ENCODE assay signal across 9 mouse cellular contexts in genomic region chr19:46508738-46509137, GRCm38 (mm10). TPM values are rescaled to one million over a fixed set of nuclear protein-coding genes. Genes with fewer than 3 reads are reported as not detected.
DNase-seq lines count a peak whose midpoint lies in the region; ATAC-seq lines count a peak whose summit lies in the region.
"Had no signal": no experiment of that assay in that cellular context is flagged by ENCODE, and none has a peak within 500 bp of the region (broad histone marks: within the 10 kb centered on the region; RNA-seq: fewer than 3 reads in every experiment).

No protein-coding gene starts in this region.

- no peaks in the 10 kb centered on the region for H3K27me3 ChIP-seq in heart, embryonic 13.5 days (replicated peaks)
- no peaks in the 10 kb centered on the region for H3K27me3 ChIP-seq in midbrain, embryonic 13.5 days
- no peaks in the 10 kb centered on the region for H3K27me3 ChIP-seq in midbrain, embryonic 11.5 days (ENCODE audit: control insufficient read depth, insufficient read depth, low read length)
- H3K27me3 ChIP-seq in intestine, embryonic 15.5 days (replicated peaks) = no peaks in the 10 kb centered on the region
- no peaks in the 10 kb centered on the region for H3K27me3 ChIP-seq in stomach, embryonic 15.5 days (replicated peaks)

- 67% methylated on average over 3 of the region's 3 CpGs for WGBS in heart, embryonic 13.5 days
- WGBS in midbrain, embryonic 13.5 days = 83% methylated on average over 3 of the region's 3 CpGs
- WGBS in midbrain, embryonic 11.5 days = 81% methylated on average over 3 of the region's 3 CpGs
- 45% methylated on average over 3 of the region's 3 CpGs for WGBS in intestine, embryonic 15.5 days
- WGBS in stomach, embryonic 15.5 days = 49% methylated on average over 3 of the region's 3 CpGs

- no peak for DNase-seq in heart, postnatal 4 days
- DNase-seq in midbrain, embryonic 11.5 days (ENCODE audit: low spot score, missing footprints) = no peak
- no peak for DNase-seq in layer of hippocampus, adult 11-12 months (ENCODE audit: low spot score)
- DNase-seq: gastrocnemius, postnatal 10 days had no signal

- no peaks in the 10 kb centered on the region for H3K9me3 ChIP-seq in heart, embryonic 13.5 days
- H3K9me3 ChIP-seq in midbrain, embryonic 13.5 days = no peaks in the 10 kb centered on the region
- H3K9me3 ChIP-seq in midbrain, embryonic 11.5 days (ENCODE audit: control insufficient read depth, low read length) = no peaks in the 10 kb centered on the region
- H3K9me3 ChIP-seq in intestine, embryonic 15.5 days = no peaks in the 10 kb centered on the region
- H3K9me3 ChIP-seq in stomach, embryonic 15.5 days = no peaks in the 10 kb centered on the region

- no peak overlapping the region for H3K27ac ChIP-seq in heart, embryonic 13.5 days (replicated peaks)
- H3K27ac ChIP-seq in midbrain, embryonic 13.5 days = peak overlapping the region; percentile 100; the same call in 1 of the 2 replicates
- no peak overlapping the region for H3K27ac ChIP-seq in midbrain, embryonic 11.5 days (ENCODE audit: low read depth, low read length)
- peak overlapping the region; percentile 42 for H3K27ac ChIP-seq in intestine, embryonic 15.5 days
- H3K27ac ChIP-seq in stomach, embryonic 15.5 days = peak overlapping the region; percentile 77

- H3K9ac ChIP-seq in heart, embryonic 13.5 days = peak overlapping the region; percentile 99
- H3K9ac ChIP-seq in midbrain, embryonic 13.5 days (replicated peaks) = peak overlapping the region; percentile 73
- H3K9ac ChIP-seq in midbrain, embryonic 11.5 days (ENCODE audit: low read length) = no peak overlapping the region
- H3K9ac ChIP-seq in intestine, embryonic 15.5 days = no peak overlapping the region
- H3K9ac ChIP-seq in stomach, embryonic 15.5 days = no peak overlapping the region

- peak overlapping the region; percentile 8; the same call in 1 of the 2 replicates for H3K4me2 ChIP-seq in heart, embryonic 13.5 days
- peak overlapping the region; percentile 91 for H3K4me2 ChIP-seq in midbrain, embryonic 13.5 days (replicated peaks)
- H3K4me2 ChIP-seq in midbrain, embryonic 11.5 days = no peak overlapping the region
- H3K4me2 ChIP-seq in intestine, embryonic 15.5 days (replicated peaks) = 0 out of 2 replicates have a peak overlapping the region, but pooled peaks have one; percentile 4
- H3K4me2 ChIP-seq in stomach, embryonic 15.5 days = no peak overlapping the region

- no peak for ATAC-seq in heart, embryonic 13.5 days (ENCODE audit: extremely low read depth, insufficient number of reproducible peaks, low FRiP score, low TSS enrichment)
- no peak for ATAC-seq in midbrain, embryonic 13.5 days
- ATAC-seq in midbrain, embryonic 11.5 days (ENCODE audit: low FRiP score) = no peak
- no peak for ATAC-seq in intestine, embryonic 15.5 days
- ATAC-seq in stomach, embryonic 15.5 days (ENCODE audit: insufficient read depth, low FRiP score, low read depth) = no peak
- no peak for ATAC-seq in erythroblast, adult 5-6 weeks (replicated peaks; ENCODE audit: low FRiP score, poor library complexity, severe bottlenecking)

- peaks cover 87% of the 10 kb centered on the region for H3K4me1 ChIP-seq in heart, embryonic 13.5 days
- H3K4me1 ChIP-seq in midbrain, embryonic 13.5 days (replicated peaks) = peaks cover 80% of the 10 kb centered on the region
- H3K4me1 ChIP-seq in midbrain, embryonic 11.5 days (ENCODE audit: control insufficient read depth, insufficient read depth, low read length) = peaks cover 52% of the 10 kb centered on the region
- H3K4me1 ChIP-seq in intestine, embryonic 15.5 days (replicated peaks) = peaks cover 61% of the 10 kb centered on the region
- H3K4me1 ChIP-seq in stomach, embryonic 15.5 days = peaks cover 67% of the 10 kb centered on the region

- peaks cover 81% of the 10 kb centered on the region for H3K36me3 ChIP-seq in heart, embryonic 13.5 days
- peaks cover 76% of the 10 kb centered on the region for H3K36me3 ChIP-seq in midbrain, embryonic 13.5 days
- H3K36me3 ChIP-seq in midbrain, embryonic 11.5 days (ENCODE audit: control insufficient read depth, insufficient read depth, low read length) = peaks cover 15% of the 10 kb centered on the region
- peaks cover 13% of the 10 kb centered on the region for H3K36me3 ChIP-seq in intestine, embryonic 15.5 days
- H3K36me3 ChIP-seq in stomach, embryonic 15.5 days = peaks cover 22% of the 10 kb centered on the region

- no peak overlapping the region for H3K4me3 ChIP-seq in heart, embryonic 13.5 days
- no peak overlapping the region for H3K4me3 ChIP-seq in midbrain, embryonic 13.5 days (replicated peaks)
- no peak overlapping the region for H3K4me3 ChIP-seq in midbrain, embryonic 11.5 days (ENCODE audit: low read depth, low read length)
- no peak overlapping the region for H3K4me3 ChIP-seq in intestine, embryonic 15.5 days (replicated peaks)
- H3K4me3 ChIP-seq in stomach, embryonic 15.5 days (replicated peaks) = 0 out of 2 replicates have a peak overlapping the region, but pooled peaks have one; percentile 5

RNA-seq across cellular contexts. Expression of gene Trim8, which starts 7.2 kb away (rescaled TPM):
- 13.2 and 13.9 TPM in 2 replicates for polyA plus RNA-seq in heart, embryonic 13.5 days (2015; fragmentation: Nextera tagmentation; extraction: Ambion mirVana)
- total RNA-seq in heart, postnatal 4 days (2021) = 10 to 100 TPM; 50.1 to 53.8 TPM
- polyA plus RNA-seq in midbrain, embryonic 13.5 days (2015; fragmentation: Nextera tagmentation; extraction: Ambion mirVana) = 27.7 and 33.0 TPM in 2 replicates
- 28.6 and 31.7 TPM in 2 replicates for polyA plus RNA-seq in midbrain, embryonic 11.5 days (2014; fragmentation: Nextera tagmentation; extraction: Ambion mirVana)
- 16.4 and 17.3 TPM in 2 replicates for polyA plus RNA-seq in intestine, embryonic 15.5 days (2015; fragmentation: Nextera tagmentation; extraction: Ambion mirVana)
- polyA plus RNA-seq in stomach, embryonic 15.5 days (2015; fragmentation: Nextera tagmentation; extraction: Ambion mirVana) = 20.4 and 20.9 TPM in 2 replicates
- 5.4 and 6.1 TPM in 2 replicates for total RNA-seq in erythroblast, adult 5-6 weeks (2015; ENCODE audit: low replicate concordance)
- total RNA-seq in erythroblast, adult 5-6 weeks (2017; ENCODE audit: low replicate concordance) = 2.0 and 6.4 TPM in 2 replicates

Comparison
In these comparisons a context has a peak if more than half of its experiments do, and no peak if none do; other contexts are left out.
1. H3K27ac ChIP-seq: peak in midbrain, embryonic 13.5 days (single experiment), intestine, embryonic 15.5 days (single experiment) and stomach, embryonic 15.5 days (single experiment); none in heart, embryonic 13.5 days (single experiment) and midbrain, embryonic 11.5 days (single experiment).
2. H3K4me2 ChIP-seq: peak in heart, embryonic 13.5 days (single experiment), midbrain, embryonic 13.5 days (single experiment) and intestine, embryonic 15.5 days (single experiment); none in midbrain, embryonic 11.5 days (single experiment) and stomach, embryonic 15.5 days (single experiment).
3. H3K9ac ChIP-seq: peak in heart, embryonic 13.5 days (single experiment) and midbrain, embryonic 13.5 days (single experiment); none in midbrain, embryonic 11.5 days (single experiment), intestine, embryonic 15.5 days (single experiment) and stomach, embryonic 15.5 days (single experiment).